Mouse (Mus musculus): ENCODE measurements at regions not wholly inside any gene's neighbourhood (a gene's known extent, or its start where the extent isn't known, plus 50 kb on each side); places are given as distances from the start of the nearest gene placed in this dataset.

DNA sequence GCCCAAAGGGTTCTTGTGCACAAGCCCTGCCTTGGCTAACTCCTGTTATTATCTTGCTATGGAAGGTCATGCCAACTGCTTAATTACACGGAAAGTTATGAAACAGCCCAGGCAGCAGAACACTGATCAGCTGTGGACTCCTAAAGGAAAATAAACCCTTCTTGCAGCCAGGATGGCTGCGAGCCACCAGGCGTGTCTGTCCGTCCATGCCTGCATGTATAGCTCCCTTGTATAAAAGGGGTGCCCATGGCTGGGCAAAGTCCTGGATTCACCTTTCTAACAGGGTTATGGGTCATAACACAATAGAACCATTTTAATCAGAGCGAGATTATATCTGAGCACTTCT is 169.9 kb upstream of the Map3k1 start:
- Histone ChIP-seq H3ac (ENCODE audit: control insufficient read depth, insufficient read length) (no peak overlapping the region), H3K79me2 (ENCODE audit: control insufficient read depth, insufficient read depth) (no peaks in the 10 kb centered on the region), H3K4me3 (no peak overlapping the region), H3K4me2 (ENCODE audit: low read depth) (no peak overlapping the region), H3K36me3 (ENCODE audit: control insufficient read depth, insufficient read depth) (no peaks in the 10 kb centered on the region), H3K27me3 (ENCODE audit: control insufficient read depth, insufficient read depth, insufficient read length) (no peaks in the 10 kb centered on the region)
- TF ChIP-seq SRF (IDR thresholded peaks at IDR 0.05; ENCODE audit: control insufficient read depth, insufficient read length, low read depth): no peak
- TF ChIP-seq USF1 (IDR thresholded peaks at IDR 0.05; ENCODE audit: low read depth): no peak
- TF ChIP-seq TCF12 (IDR thresholded peaks at IDR 0.05; ENCODE audit: insufficient read depth, poor library complexity, severe bottlenecking): no peak
- TF ChIP-seq MYOG (IDR thresholded peaks at IDR 0.05; ENCODE audit: control insufficient read depth in 1 of 3, insufficient read depth in 1 of 3, insufficient read length in 2 of 3, low read depth in 2 of 3): no peak
- no peak for TF ChIP-seq MYOD1 (IDR thresholded peaks at IDR 0.05; ENCODE audit: control insufficient read depth in 1 of 3, insufficient read length in 2 of 3, low read depth in 2 of 3)
- TF ChIP-seq E2F4 (IDR thresholded peaks at IDR 0.05; ENCODE audit: insufficient read depth): no peak
- no peak for TF ChIP-seq MAX (IDR thresholded peaks at IDR 0.05; ENCODE audit: low read depth)
- TF ChIP-seq CEBPB (IDR thresholded peaks at IDR 0.05; ENCODE audit: insufficient read depth, poor library complexity, severe bottlenecking): no peak
- TF ChIP-seq TCF3 (IDR thresholded peaks at IDR 0.05; ENCODE audit: insufficient read length, low read depth): no peak
- TF ChIP-seq POLR2A (IDR thresholded peaks at IDR 0.05; ENCODE audit: insufficient read length, low read depth): no peak
- TF ChIP-seq REST (IDR thresholded peaks at IDR 0.05; ENCODE audit: insufficient read depth, insufficient read length): no peak
- no peak for TF ChIP-seq POLR2AphosphoS2 (IDR thresholded peaks at IDR 0.05; ENCODE audit: insufficient read length, low read depth)

GRCm38 (mm10) chr13:111979428-111980204 is 170.8 kb upstream of the Map3k1 start:
- no peaks in the 10 kb centered on the region for H3K79me2 ChIP-seq (ENCODE audit: control insufficient read depth, insufficient read depth)
- no peaks in the 10 kb centered on the region for H3K36me3 ChIP-seq (ENCODE audit: control insufficient read depth, insufficient read depth)
- no peak overlapping the region for H3K4me2 ChIP-seq (ENCODE audit: low read depth)
- no peak overlapping the region for H3K4me3 ChIP-seq
- no peak overlapping the region for H3ac ChIP-seq (ENCODE audit: control insufficient read depth, insufficient read length)
- H3K27me3 ChIP-seq (ENCODE audit: control insufficient read depth, insufficient read depth, insufficient read length): no peaks in the 10 kb centered on the region
- TF ChIP-seq POLR2A (IDR thresholded peaks at IDR 0.05; ENCODE audit: insufficient read length, low read depth) (no peak), MAX (IDR thresholded peaks at IDR 0.05; ENCODE audit: low read depth) (no peak), MYOD1 (IDR thresholded peaks at IDR 0.05; ENCODE audit: control insufficient read depth in 1 of 3, insufficient read length in 2 of 3, low read depth in 2 of 3) (no peak), REST (IDR thresholded peaks at IDR 0.05; ENCODE audit: insufficient read depth, insufficient read length) (no peak)

- no peak for TF ChIP-seq REST (IDR thresholded peaks at IDR 0.05; ENCODE audit: insufficient read depth, insufficient read length)
- TF ChIP-seq POLR2AphosphoS2 (IDR thresholded peaks at IDR 0.05; ENCODE audit: insufficient read length, low read depth): no peak
- no peak for TF ChIP-seq E2F4 (IDR thresholded peaks at IDR 0.05; ENCODE audit: insufficient read depth)
- TF ChIP-seq MYOD1 (IDR thresholded peaks at IDR 0.05; ENCODE audit: control insufficient read depth in 1 of 3, insufficient read length in 2 of 3, low read depth in 2 of 3): no peak
- TF ChIP-seq SRF (IDR thresholded peaks at IDR 0.05; ENCODE audit: control insufficient read depth, insufficient read length, low read depth): no peak
- TF ChIP-seq MYOG (IDR thresholded peaks at IDR 0.05; ENCODE audit: control insufficient read depth in 1 of 3, insufficient read depth in 1 of 3, insufficient read length in 2 of 3, low read depth in 2 of 3): no peak
- TF ChIP-seq USF1 (IDR thresholded peaks at IDR 0.05; ENCODE audit: low read depth): no peak
- TF ChIP-seq TCF3 (IDR thresholded peaks at IDR 0.05; ENCODE audit: insufficient read length, low read depth): no peak
- TF ChIP-seq CEBPB (IDR thresholded peaks at IDR 0.05; ENCODE audit: insufficient read depth, poor library complexity, severe bottlenecking): no peak
- TF ChIP-seq TCF12 (IDR thresholded peaks at IDR 0.05; ENCODE audit: insufficient read depth, poor library complexity, severe bottlenecking): no peak
- TF ChIP-seq MAX (IDR thresholded peaks at IDR 0.05; ENCODE audit: low read depth): no peak
- TF ChIP-seq POLR2A (IDR thresholded peaks at IDR 0.05; ENCODE audit: insufficient read length, low read depth): no peak
- Histone ChIP-seq H3K79me2 (ENCODE audit: control insufficient read depth, insufficient read depth) (no peaks in the 10 kb centered on the region), H3K36me3 (ENCODE audit: control insufficient read depth, insufficient read depth) (no peaks in the 10 kb centered on the region), H3K4me2 (ENCODE audit: low read depth) (no peak overlapping the region), H3K27me3 (ENCODE audit: control insufficient read depth, insufficient read depth, insufficient read length) (no peaks in the 10 kb centered on the region), H3ac (ENCODE audit: control insufficient read depth, insufficient read length) (no peak overlapping the region), H3K4me3 (no peak overlapping the region)
These were observed 171.4 kb upstream of the Map3k1 start for GRCm38 (mm10) chr13:111980205-111980595.

DNA sequence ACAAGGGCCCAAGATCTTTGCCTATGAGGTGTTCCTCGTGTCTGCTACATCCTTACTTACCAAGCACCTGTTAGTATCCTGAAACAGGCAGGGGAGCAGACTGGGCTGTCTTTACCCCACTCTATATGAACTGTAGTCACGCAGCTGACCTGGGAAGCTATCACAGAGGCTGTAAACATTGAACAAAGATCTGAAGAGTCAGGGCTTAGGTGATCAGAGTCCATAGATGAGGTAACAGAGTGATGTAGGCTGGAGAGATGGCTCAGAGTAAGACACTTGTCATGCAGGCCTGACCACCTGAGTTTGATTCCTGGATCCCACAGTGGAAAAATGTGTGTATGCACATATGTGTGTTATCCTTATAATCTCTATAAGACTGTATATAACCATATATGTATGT is 172.3 kb upstream of the Map3k1 start:
- TF ChIP-seq MYOD1 (IDR thresholded peaks at IDR 0.05; ENCODE audit: control insufficient read depth in 1 of 3, insufficient read length in 2 of 3, low read depth in 2 of 3) (no peak), TCF3 (IDR thresholded peaks at IDR 0.05; ENCODE audit: insufficient read length, low read depth) (no peak), TCF12 (IDR thresholded peaks at IDR 0.05; ENCODE audit: insufficient read depth, poor library complexity, severe bottlenecking) (no peak), REST (IDR thresholded peaks at IDR 0.05; ENCODE audit: insufficient read depth, insufficient read length) (no peak), POLR2AphosphoS2 (IDR thresholded peaks at IDR 0.05; ENCODE audit: insufficient read length, low read depth) (no peak), USF1 (IDR thresholded peaks at IDR 0.05; ENCODE audit: low read depth) (no peak), POLR2A (IDR thresholded peaks at IDR 0.05; ENCODE audit: insufficient read length, low read depth) (no peak), CEBPB (IDR thresholded peaks at IDR 0.05; ENCODE audit: insufficient read depth, poor library complexity, severe bottlenecking) (no peak), E2F4 (IDR thresholded peaks at IDR 0.05; ENCODE audit: insufficient read depth) (no peak), MAX (IDR thresholded peaks at IDR 0.05; ENCODE audit: low read depth) (no peak), SRF (IDR thresholded peaks at IDR 0.05; ENCODE audit: control insufficient read depth, insufficient read length, low read depth) (no peak), MYOG (IDR thresholded peaks at IDR 0.05; ENCODE audit: control insufficient read depth in 1 of 3, insufficient read depth in 1 of 3, insufficient read length in 2 of 3, low read depth in 2 of 3) (no peak)
- H3K79me2 ChIP-seq (ENCODE audit: control insufficient read depth, insufficient read depth): no peaks in the 10 kb centered on the region

More for the DNA sequence above, 172.3 kb upstream of the Map3k1 start:
- H3K27me3 ChIP-seq (ENCODE audit: control insufficient read depth, insufficient read depth, insufficient read length): no peaks in the 10 kb centered on the region
- H3ac ChIP-seq (ENCODE audit: control insufficient read depth, insufficient read length): no peak overlapping the region
- no peak overlapping the region for H3K4me3 ChIP-seq
- no peak overlapping the region for H3K4me2 ChIP-seq (ENCODE audit: low read depth)
- H3K36me3 ChIP-seq (ENCODE audit: control insufficient read depth, insufficient read depth): no peaks in the 10 kb centered on the region

All from myocyte (in vitro differentiated cells).